Mouse (Mus musculus) v-Abl transformed pro-B cells (cell line): Measurements from ENCODE around the gene Ttc7b.

Source experiments
- in situ Hi-C, 2 experiments: fragments of 400-800 bp; cut with MboI; formaldehyde crosslinking; loops; one replicate each; pipeline ENCODE4 v1.15.1; 2025; ENCODE audit not compliant: unreplicated experiment in 2 of 2

Ttc7b gene

DNA sequence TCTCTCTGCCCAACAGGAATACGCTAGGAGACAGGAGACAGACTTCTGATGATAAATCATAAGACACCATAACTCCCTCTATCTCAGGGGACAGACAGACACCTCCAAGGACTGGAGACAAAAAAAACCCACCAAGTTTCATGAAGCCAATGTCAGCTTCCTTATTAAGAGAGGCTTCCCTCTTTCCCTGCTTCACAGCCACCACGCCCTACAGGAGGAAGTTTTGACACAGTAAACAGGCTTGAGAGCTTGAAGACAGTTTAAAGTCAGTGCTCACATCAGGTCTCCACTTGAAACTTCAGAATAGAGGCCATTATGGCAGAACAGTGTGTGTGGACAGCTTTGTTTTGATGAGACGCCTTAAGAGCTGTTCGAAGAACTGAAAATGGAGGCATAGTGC, 200.9 kb downstream of the Ttc7b start:
- in situ Hi-C loops, result no loop called here

DNA sequence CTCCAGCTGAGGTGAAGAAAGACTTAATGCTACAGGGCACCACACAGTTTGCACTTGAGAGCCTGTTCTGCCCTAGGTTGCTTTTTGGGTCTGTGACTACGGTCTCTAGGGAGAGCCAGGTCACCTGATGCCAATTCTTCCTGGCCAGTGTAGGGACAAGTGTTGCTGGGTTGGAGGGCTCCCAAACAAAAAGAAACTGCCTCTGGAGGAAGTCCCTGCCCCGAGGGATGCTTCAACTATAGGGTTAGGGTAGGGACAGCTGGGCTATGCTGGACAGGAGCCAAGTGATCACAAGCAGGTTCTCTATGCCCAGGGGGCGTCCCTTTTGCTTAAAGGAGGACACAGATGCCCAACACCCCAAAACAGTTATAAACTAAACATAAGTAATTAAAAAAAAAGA, 202.7 kb downstream of the Ttc7b start:
- in situ Hi-C loops, result no loop called here

- in situ Hi-C loops, result no loop called here
Observed at GRCm38 (mm10) chr12:100316094-100316493, 204.5 kb downstream of the Ttc7b start.

GRCm38 (mm10) chr12:100315119-100315885, 205.3 kb downstream of the Ttc7b start:
- in situ Hi-C loops, result no loop called here

GRCm38 (mm10) chr12:100313785-100314375, 206.7 kb downstream of the Ttc7b start:
- in situ Hi-C loops, result no loop called here

DNA sequence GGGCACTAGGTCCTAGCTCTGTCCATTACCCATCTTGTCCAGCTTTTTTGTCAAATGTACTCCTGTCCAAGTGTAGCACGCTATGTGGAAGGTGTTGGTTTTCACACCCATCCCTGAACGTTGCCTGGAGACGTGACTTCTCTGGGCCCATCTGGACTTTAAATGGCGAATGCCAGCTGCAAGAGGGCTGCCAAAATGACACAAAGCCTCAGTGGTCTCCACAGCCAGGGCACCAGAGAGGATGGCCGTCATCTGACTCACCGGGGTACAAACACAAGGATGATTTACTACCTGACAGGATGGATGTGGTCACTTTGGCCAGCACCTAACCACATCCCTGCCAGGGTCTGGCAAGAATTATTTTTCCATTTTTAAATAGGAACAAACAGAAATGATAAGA, 207.4 kb downstream of the Ttc7b start:
- in situ Hi-C loops, result no loop called here

- in situ Hi-C loops, result no loop called here
Observed at GRCm38 (mm10) chr12:100310471-100311392, 209.9 kb downstream of the Ttc7b start.

GRCm38 (mm10) chr12:100309201-100309600, 211.4 kb downstream of the Ttc7b start:
- in situ Hi-C loops, result no loop called here

DNA sequence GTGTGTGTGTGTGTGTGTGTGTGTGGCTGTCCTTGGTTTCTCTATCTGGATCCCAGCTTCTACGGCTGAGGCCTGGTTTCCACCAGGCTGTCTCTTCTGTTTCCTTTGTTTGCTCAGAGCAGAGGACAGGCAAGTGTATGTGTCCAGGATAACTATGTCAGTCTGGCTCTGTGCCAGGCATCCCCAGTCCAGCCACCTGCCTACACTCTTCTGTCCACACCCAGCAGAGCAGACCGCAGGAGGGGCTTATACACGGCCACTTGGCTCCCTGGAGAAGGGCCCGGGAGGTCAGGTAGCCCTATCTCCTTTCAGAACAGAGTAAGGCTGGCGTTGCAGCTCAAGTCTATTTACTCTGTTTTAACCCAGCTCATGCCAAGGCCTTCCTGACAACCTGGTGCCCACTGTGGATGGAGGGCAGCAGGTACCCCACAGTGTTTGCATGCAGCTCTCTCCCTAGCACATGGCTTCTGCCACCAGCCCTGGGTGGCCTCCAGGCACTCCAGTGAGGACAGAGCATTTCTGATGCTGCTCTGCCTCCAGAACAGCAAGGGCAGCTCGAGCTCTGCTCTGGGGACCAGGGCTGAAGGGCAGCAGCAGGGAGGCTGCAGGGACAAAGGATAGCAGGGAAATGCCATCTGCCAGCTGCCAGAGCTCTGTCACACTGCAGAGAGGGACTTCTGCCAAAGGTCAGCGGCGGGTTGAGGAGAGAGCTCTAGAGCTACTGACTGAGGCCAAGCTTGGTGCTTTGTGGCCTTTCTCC, 212.9 kb downstream of the Ttc7b start:
- in situ Hi-C loops, result no loop called here

DNA sequence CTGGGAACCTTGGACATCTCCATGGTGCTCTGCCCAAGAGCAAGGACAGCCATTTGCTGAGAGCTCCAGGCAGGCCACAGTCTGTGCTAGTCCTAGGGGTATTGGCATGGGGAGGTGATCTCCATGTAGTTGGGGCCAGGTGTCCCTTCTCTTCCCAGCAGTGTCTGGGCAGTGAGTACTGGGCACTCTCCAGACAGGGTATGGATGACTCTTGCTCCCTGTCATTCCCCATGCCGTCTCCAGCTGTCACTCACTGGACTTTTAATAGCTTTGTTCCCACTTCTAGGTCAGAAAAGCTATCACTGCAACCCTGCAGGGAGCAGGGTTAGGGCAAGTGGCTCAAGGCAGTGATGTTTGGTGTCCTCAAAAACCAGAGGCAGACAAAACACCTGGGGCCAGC, 214.3 kb downstream of the Ttc7b start:
- in situ Hi-C loops, result no loop called here

- in situ Hi-C loops, result no loop called here
Observed at GRCm38 (mm10) chr12:100305051-100305673, 215.5 kb downstream of the Ttc7b start.

GRCm38 (mm10) chr12:100304280-100304679, 216.3 kb downstream of the Ttc7b start:
- in situ Hi-C loops, result no loop called here

DNA sequence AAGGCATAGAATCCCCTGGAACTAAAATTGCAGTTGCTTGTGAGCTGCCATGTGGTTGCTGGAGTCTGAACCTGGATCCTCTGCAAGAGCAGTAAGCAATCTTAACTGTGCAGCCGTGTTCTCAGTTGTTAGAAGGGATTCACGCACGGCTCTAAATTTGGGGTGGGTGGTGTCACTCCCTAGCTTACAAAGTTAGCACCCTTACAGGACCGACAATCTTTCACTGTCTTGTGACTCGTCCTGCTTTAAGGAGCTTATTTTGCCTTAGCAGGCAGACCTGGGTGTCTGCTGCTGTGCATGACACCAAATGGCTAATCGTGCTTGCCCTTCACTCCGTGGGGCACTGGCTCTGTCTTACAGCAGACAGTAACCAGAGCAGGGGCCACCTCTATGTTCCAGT, 217.5 kb downstream of the Ttc7b start:
- in situ Hi-C loops, result no loop called here

GRCm38 (mm10) chr12:100300446-100300845, 220.2 kb downstream of the Ttc7b start:
- in situ Hi-C loops, result no loop called here

DNA sequence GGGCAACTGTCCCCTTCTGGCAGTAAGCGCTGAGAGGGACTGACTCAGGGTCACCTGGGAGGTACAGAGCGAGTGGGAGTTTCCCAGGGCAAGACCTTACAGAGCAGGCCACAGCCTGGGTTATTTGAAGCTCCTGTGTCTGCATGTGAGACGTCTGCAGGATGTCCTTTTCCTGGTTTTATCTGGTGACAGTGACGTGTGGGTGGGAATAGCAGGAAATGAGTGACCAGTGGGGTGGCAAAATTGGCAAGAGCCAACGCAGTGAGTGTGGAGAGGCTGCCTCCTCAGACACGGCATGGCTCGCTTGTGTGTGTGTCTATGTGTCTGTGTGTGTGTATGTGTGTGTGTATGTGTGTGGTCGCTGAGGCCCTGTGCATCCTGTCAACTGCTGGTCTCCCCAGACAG, 221.3 kb downstream of the Ttc7b start:
- in situ Hi-C loops, result no loop called here

GRCm38 (mm10) chr12:100298788-100299187, 221.8 kb downstream of the Ttc7b start:
- in situ Hi-C loops, result no loop called here

DNA sequence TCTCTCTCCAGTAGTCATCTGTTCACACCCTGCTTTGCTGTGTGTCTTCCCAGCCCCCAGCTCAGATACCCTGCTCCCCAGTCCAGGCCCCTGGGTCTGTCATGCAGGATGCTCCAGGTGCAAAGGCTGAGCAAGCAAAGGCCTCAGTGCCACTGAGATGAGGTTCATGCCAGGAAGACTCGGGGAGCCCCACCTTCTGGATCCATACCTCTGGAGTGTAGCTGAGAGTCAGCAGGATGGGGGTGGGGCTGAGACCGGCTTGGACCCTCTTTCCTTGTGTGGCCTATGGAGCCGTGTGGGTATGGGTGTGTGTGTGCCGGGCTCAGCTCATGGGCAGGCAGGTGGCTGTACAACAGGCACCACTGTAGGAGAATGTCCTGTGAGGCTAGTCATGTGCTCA, 222.7 kb downstream of the Ttc7b start:
- in situ Hi-C loops, result no loop called here

DNA sequence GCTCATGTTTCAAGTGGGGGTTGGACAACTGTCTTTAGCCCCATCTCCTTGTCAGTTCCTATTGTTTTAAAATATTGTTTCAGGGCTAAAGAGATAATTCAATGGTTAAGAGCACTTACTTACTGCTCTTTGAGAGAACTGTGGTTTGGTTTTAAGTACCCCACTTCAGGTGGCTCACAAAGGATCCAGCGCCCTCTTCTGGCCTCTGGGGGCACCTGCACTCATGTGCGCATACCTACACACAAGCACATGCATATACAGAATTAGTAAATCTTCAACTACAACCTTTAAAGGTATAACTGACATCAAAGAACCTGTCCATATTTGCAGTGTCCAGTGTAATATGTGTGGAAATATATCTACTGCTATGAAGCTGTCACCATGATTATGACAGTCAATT, 226.2 kb downstream of the Ttc7b start:
- in situ Hi-C loops, result no loop called here

DNA sequence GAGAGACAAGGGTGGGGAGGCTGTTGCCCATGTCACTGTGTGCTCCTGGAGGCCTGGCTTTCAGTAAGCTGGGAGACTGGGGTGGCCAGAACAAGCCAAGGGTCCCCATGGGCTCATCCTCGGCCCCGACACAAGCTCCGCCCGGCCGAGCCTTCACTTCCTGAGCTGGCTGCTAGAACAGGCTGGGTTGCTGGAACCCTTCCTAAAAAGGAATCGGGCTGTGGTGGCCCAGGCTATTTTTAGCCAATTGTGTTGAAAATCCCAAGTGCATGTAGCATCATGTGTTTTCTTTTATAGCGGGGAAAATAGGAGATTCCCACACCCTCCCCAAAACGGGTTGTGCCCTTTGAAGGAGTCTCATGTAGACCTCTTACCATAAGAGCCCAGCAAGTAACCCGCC, 226.7 kb downstream of the Ttc7b start:
- in situ Hi-C loops, result no loop called here
